Mouse (Mus musculus) kidney, embryonic 16.5 days (tissue): ENCODE results near the gene Smtnl1. TPM values are rescaled to one million over a fixed set of nuclear protein-coding genes. Genes with fewer than 3 reads are reported as not detected.
A peak's percentile ranks its signal among the peaks of the same experiment; 100 is the strongest.

Experiments
- ATAC-seq: fragments of 200-750 bp; cut with Nextera tagmentation; 2 replicates; pipeline ENCODE4 v1.8.0; 2017; ENCODE audit warnings: moderate TSS enrichment; ENCODE audit not compliant: low FRiP score, low TSS enrichment
- H3K27ac ChIP-seq: fragments of 300-500 bp; sonication (generic); 2 replicates; pipeline ENCODE4 v1.5.1; 2014; ENCODE audit warnings: low read length
- H3K27me3 ChIP-seq: fragments of 300-500 bp; sonication (generic); 2 replicates; pipeline ENCODE4 v1.6.1; 2014; ENCODE audit warnings: low read length, control low read depth, mixed read lengths; ENCODE audit not compliant: insufficient read depth
- H3K36me3 ChIP-seq: fragments of 300-500 bp; sonication (generic); 2 replicates; pipeline ENCODE4 v1.6.1; 2014; ENCODE audit warnings: low read length, control low read depth, mixed read lengths; ENCODE audit not compliant: insufficient read depth
- H3K4me1 ChIP-seq: fragments of 300-500 bp; sonication (generic); 2 replicates; pipeline ENCODE4 v1.6.1; 2014; ENCODE audit warnings: low read length, control low read depth, mixed read lengths; ENCODE audit not compliant: insufficient read depth
- H3K4me2 ChIP-seq: fragments of 300-500 bp; sonication (generic); replicated peaks from 2 replicates; pipeline ENCODE4 v1.6.1; 2014; ENCODE audit warnings: low read depth, low read length
- H3K4me3 ChIP-seq: fragments of 300-500 bp; sonication (generic); 2 replicates; pipeline ENCODE4 v1.5.1; 2014; ENCODE audit warnings: mild to moderate bottlenecking, low read length
- H3K9ac ChIP-seq: fragments of 300-500 bp; sonication (generic); replicated peaks from 2 replicates; pipeline ENCODE4 v1.6.1; 2014; ENCODE audit warnings: low read length
- H3K9me3 ChIP-seq: fragments of 300-500 bp; sonication (generic); 2 replicates; pipeline ENCODE4 v1.6.1; 2016; ENCODE audit warnings: low read length, control low read depth
- WGBS: fragments of 180-500 bp; shearing (Covaris S2); extraction: QIAGEN DNeasy Blood & Tissue Kit; methylation state at CpG from one replicate; pipeline ENCODE4 v1.1.7; 2014; 5-methylcytosine and 5-hydroxymethylcytosine counted together
- polyA plus RNA-seq: library from polyadenylated mRNA; unstranded; fragments of >200 nt; fragmentation: Nextera tagmentation; extraction: Ambion mirVana; gene quantifications from 2 replicates; pipeline ENCODE4 v1.2.1, GENCODE M21; 2015

Gene Smtnl1
- polyA plus RNA-seq, 1 experiment from 2014 or later = 0.26 TPM

GRCm38 (mm10) chr2:84838993-84839980 lies 16.8 kb upstream of the Smtnl1 start:
- Histone ChIP-seq H3K36me3 (no peaks in the 10 kb centered on the region), H3K27ac (peak overlapping the region; percentile 90), H3K9me3 (no peaks in the 10 kb centered on the region), H3K4me2 (peak overlapping the region; percentile 84), H3K27me3 (peaks cover 11% of the 10 kb centered on the region; the same call in 1 of the 2 replicates), H3K9ac (peak overlapping the region; percentile 79), H3K4me3 (peak overlapping the region; percentile 67), H3K4me1 (peaks cover 26% of the 10 kb centered on the region)
- peak; percentile 20; the same call in 1 of the 2 replicates for ATAC-seq
- under 1% methylated on average over 47 of the region's 47 CpGs for WGBS

- Histone ChIP-seq H3K4me1 (peaks cover 26% of the 10 kb centered on the region), H3K27me3 (peaks cover 11% of the 10 kb centered on the region; the same call in 1 of the 2 replicates), H3K36me3 (no peaks in the 10 kb centered on the region), H3K4me3 (peak within 1 kb of the TSS; percentile 67), H3K9me3 (no peaks in the 10 kb centered on the region), H3K9ac (peak within 1 kb of the TSS; percentile 79), H3K4me2 (peak within 1 kb of the TSS; percentile 84), H3K27ac (peak within 1 kb of the TSS; percentile 90)
- no peak for ATAC-seq
- 19% methylated on average over 10 of the region's 10 CpGs for WGBS
Observed at GRCm38 (mm10) chr2:84838593-84838949, 16.1 kb upstream of the Smtnl1 start, which contains the start of gene Slc43a1. Slc43a1 (plus strand) TSS chr2:84838850.

- peaks cover 26% of the 10 kb centered on the region for H3K4me1 ChIP-seq
- H3K4me3 ChIP-seq = no peak overlapping the region
- H3K4me2 ChIP-seq = no peak overlapping the region
- no peaks in the 10 kb centered on the region for H3K36me3 ChIP-seq
- no peak for ATAC-seq
- H3K9me3 ChIP-seq = no peaks in the 10 kb centered on the region
- H3K27me3 ChIP-seq = peaks cover 11% of the 10 kb centered on the region; the same call in 1 of the 2 replicates
- H3K9ac ChIP-seq = no peak overlapping the region
- WGBS = 32% methylated on average over 9 of the region's 9 CpGs
- no peak overlapping the region for H3K27ac ChIP-seq
Observed at GRCm38 (mm10) chr2:84837817-84838592, 15.6 kb upstream of the Smtnl1 start.

GRCm38 (mm10) chr2:84837107-84837506 lies 14.7 kb upstream of the Smtnl1 start:
- no peak overlapping the region for H3K4me2 ChIP-seq
- H3K9ac ChIP-seq = no peak overlapping the region
- H3K27me3 ChIP-seq = peaks cover 11% of the 10 kb centered on the region; the same call in 1 of the 2 replicates
- H3K4me1 ChIP-seq = peaks cover 24% of the 10 kb centered on the region
- WGBS = 56% methylated on average over 8 of the region's 8 CpGs
- no peak overlapping the region for H3K27ac ChIP-seq
- no peaks in the 10 kb centered on the region for H3K9me3 ChIP-seq
- no peak overlapping the region for H3K4me3 ChIP-seq
- no peaks in the 10 kb centered on the region for H3K36me3 ChIP-seq
- ATAC-seq = no peak

- ATAC-seq = peak; percentile 74
- Histone ChIP-seq H3K4me3 (no peak overlapping the region), H3K36me3 (0 out of 2 replicates have a peak, but pooled peaks cover 11% of the 10 kb centered on the region), H3K27ac (no peak overlapping the region), H3K4me1 (peaks cover 8% of the 10 kb centered on the region), H3K4me2 (no peak overlapping the region), H3K9me3 (no peaks in the 10 kb centered on the region), H3K9ac (0 out of 2 replicates have a peak overlapping the region, but pooled peaks have one; percentile 1), H3K27me3 (no peaks in the 10 kb centered on the region)
- WGBS = 31% methylated on average over 10 of the region's 10 CpGs
Observed at GRCm38 (mm10) chr2:84831666-84832391, 9.4 kb upstream of the Smtnl1 start.

GRCm38 (mm10) chr2:84827283-84827920 lies 5.0 kb upstream of the Smtnl1 start:
- H3K4me3 ChIP-seq = peak overlapping the region; percentile 90
- peak overlapping the region; percentile 96 for H3K4me2 ChIP-seq
- H3K4me1 ChIP-seq = peaks cover 20% of the 10 kb centered on the region
- H3K27me3 ChIP-seq = no peaks in the 10 kb centered on the region
- no peaks in the 10 kb centered on the region for H3K9me3 ChIP-seq
- 0 out of 2 replicates have a peak, but pooled peaks cover 11% of the 10 kb centered on the region for H3K36me3 ChIP-seq
- peak overlapping the region; percentile 80 for H3K9ac ChIP-seq
- H3K27ac ChIP-seq = peak overlapping the region; percentile 30; the same call in 1 of the 2 replicates
- ATAC-seq = peak; percentile 47
- under 1% methylated on average over 29 of the region's 29 CpGs for WGBS

GRCm38 (mm10) chr2:84826488-84827282 lies 4.2 kb upstream of the Smtnl1 start, which contains the start of gene Timm10:
Timm10 (plus strand) TSS chr2:84826997.
- peak within 1 kb of the TSS; percentile 30; the same call in 1 of the 2 replicates for H3K27ac ChIP-seq

GRCm38 (mm10) chr2:84823237-84823636 lies 785 bp upstream of the Smtnl1 start:
- 15% methylated on average over 2 of the region's 2 CpGs for WGBS
- Histone ChIP-seq H3K9me3 (no peaks in the 10 kb centered on the region), H3K9ac (no peak overlapping the region), H3K4me3 (no peak overlapping the region), H3K4me1 (peaks cover 20% of the 10 kb centered on the region), H3K27ac (no peak overlapping the region), H3K27me3 (no peaks in the 10 kb centered on the region), H3K4me2 (no peak overlapping the region), H3K36me3 (no peaks in the 10 kb centered on the region)
- no peak for ATAC-seq

More at GRCm38 (mm10) chr2:84826488-84827282, 4.2 kb upstream of the Smtnl1 start, which contains the start of gene Timm10:
- no peaks in the 10 kb centered on the region for H3K9me3 ChIP-seq
- peak within 1 kb of the TSS; percentile 80 for H3K9ac ChIP-seq
- peak within 1 kb of the TSS; percentile 90 for H3K4me3 ChIP-seq
- H3K4me2 ChIP-seq = peak within 1 kb of the TSS; percentile 96
- ATAC-seq = peak; percentile 89
- no peaks in the 10 kb centered on the region for H3K27me3 ChIP-seq
- H3K36me3 ChIP-seq = 0 out of 2 replicates have a peak, but pooled peaks cover 11% of the 10 kb centered on the region
- peaks cover 20% of the 10 kb centered on the region for H3K4me1 ChIP-seq
- under 1% methylated on average over 34 of the region's 34 CpGs for WGBS
